Mouse (Mus musculus): ENCODE data around the gene Cdca7l. TPM values are rescaled to one million over a fixed set of nuclear protein-coding genes. Genes with fewer than 3 reads are reported as not detected.

The Cdca7l gene
- polyA plus RNA-seq, 1 experiment from 2014 or later: 7.9 TPM

- Histone ChIP-seq H3K4me3 (replicated peaks; ENCODE audit: low read depth, low read length) (no peak overlapping the region), H3K36me3 (ENCODE audit: control insufficient read depth, insufficient read depth, low read length) (no peaks in the 10 kb centered on the region), H3K4me2 (ENCODE audit: low read length) (peak overlapping the region; percentile 31), H3K9me3 (ENCODE audit: control insufficient read depth, low read length) (no peaks in the 10 kb centered on the region), H3K4me1 (ENCODE audit: control insufficient read depth, insufficient read depth, low read length) (peaks cover 42% of the 10 kb centered on the region), H3K27me3 (ENCODE audit: control insufficient read depth, insufficient read depth, low read length) (peaks cover 12% of the 10 kb centered on the region; the same call in 1 of the 2 replicates), H3K9ac (replicated peaks; ENCODE audit: low read length) (no peak overlapping the region), H3K27ac (replicated peaks; ENCODE audit: low read depth, low read length) (no peak overlapping the region)
- ATAC-seq (ENCODE audit: low FRiP score, low TSS enrichment) (no peak), DNase-seq (no peak)
- WGBS: 78% methylated on average over 4 of the region's 4 CpGs
Measured at GRCm38 (mm10) chr12:117805576-117805975, 1.5 kb downstream of the Cdca7l start.

DNA sequence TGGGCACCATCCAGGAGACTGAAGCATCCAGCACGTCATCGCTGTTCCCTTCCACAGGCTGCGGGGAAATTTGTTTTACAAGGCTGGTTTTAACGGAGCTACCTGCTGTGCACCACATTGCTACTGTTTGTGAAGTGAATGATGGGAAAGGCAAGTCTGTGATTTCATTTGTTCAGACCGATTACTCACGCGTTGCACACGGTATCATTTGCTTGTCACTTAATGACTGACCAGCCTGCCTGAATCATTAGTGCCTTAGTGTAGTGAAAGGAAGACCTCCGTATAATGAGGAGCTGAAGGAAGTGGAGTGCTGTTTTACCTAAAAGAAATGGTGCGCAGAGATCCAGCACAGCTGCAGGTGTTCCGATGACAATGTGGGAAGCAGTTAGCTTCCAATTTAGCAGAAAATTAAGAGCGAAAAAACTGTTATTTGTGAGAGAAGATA is 1.9 kb downstream of the Cdca7l start:
- H3K27me3 ChIP-seq (ENCODE audit: control insufficient read depth, insufficient read depth, low read length): peaks cover 12% of the 10 kb centered on the region; the same call in 1 of the 2 replicates
- no peaks in the 10 kb centered on the region for H3K9me3 ChIP-seq (ENCODE audit: control insufficient read depth, low read length)
- H3K4me3 ChIP-seq (replicated peaks; ENCODE audit: low read depth, low read length): no peak overlapping the region
- WGBS: 35% methylated on average over 12 of the region's 12 CpGs
- no peak for ATAC-seq (ENCODE audit: low FRiP score, low TSS enrichment)
- no peak overlapping the region for H3K9ac ChIP-seq (replicated peaks; ENCODE audit: low read length)
- peak; percentile 49 for DNase-seq
- no peaks in the 10 kb centered on the region for H3K36me3 ChIP-seq (ENCODE audit: control insufficient read depth, insufficient read depth, low read length)
- peaks cover 42% of the 10 kb centered on the region for H3K4me1 ChIP-seq (ENCODE audit: control insufficient read depth, insufficient read depth, low read length)
- H3K4me2 ChIP-seq (ENCODE audit: low read length): peak overlapping the region; percentile 31
- H3K27ac ChIP-seq (replicated peaks; ENCODE audit: low read depth, low read length): no peak overlapping the region

GRCm38 (mm10) chr12:117806470-117806869 is 2.4 kb downstream of the Cdca7l start:
- H3K9me3 ChIP-seq (ENCODE audit: control insufficient read depth, low read length): no peaks in the 10 kb centered on the region
- H3K27me3 ChIP-seq (ENCODE audit: control insufficient read depth, insufficient read depth, low read length): peaks cover 12% of the 10 kb centered on the region; the same call in 1 of the 2 replicates
- no peak for ATAC-seq (ENCODE audit: low FRiP score, low TSS enrichment)
- no peak for DNase-seq
- peaks cover 42% of the 10 kb centered on the region for H3K4me1 ChIP-seq (ENCODE audit: control insufficient read depth, insufficient read depth, low read length)
- H3K4me3 ChIP-seq (replicated peaks; ENCODE audit: low read depth, low read length): no peak overlapping the region
- H3K4me2 ChIP-seq (ENCODE audit: low read length): peak overlapping the region; percentile 31
- 43% methylated on average over 4 of the region's 4 CpGs for WGBS
- H3K36me3 ChIP-seq (ENCODE audit: control insufficient read depth, insufficient read depth, low read length): no peaks in the 10 kb centered on the region
- no peak overlapping the region for H3K9ac ChIP-seq (replicated peaks; ENCODE audit: low read length)
- no peak overlapping the region for H3K27ac ChIP-seq (replicated peaks; ENCODE audit: low read depth, low read length)

DNA sequence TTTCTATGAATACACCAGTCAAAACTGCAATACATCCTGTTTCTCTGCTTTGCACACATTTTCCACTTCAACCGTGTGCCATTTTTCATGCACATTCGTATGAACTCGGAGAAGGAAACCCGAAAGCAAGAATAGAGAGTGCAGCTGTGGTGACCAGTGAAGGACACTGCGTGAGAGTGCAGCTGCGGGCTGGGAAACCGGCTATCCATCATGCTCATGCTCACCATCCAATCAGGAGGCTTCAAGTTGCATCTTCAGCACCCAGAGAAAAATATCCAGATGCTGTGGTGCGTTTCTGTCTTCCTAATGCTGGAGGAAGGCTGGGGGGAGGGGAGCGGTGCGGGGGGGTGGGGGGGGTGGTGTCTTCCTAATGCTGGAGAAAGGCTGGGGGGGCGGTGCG is 3.5 kb downstream of the Cdca7l start:
- no peaks in the 10 kb centered on the region for H3K9me3 ChIP-seq (ENCODE audit: control insufficient read depth, low read length)
- no peaks in the 10 kb centered on the region for H3K36me3 ChIP-seq (ENCODE audit: control insufficient read depth, insufficient read depth, low read length)
- DNase-seq (peak; percentile 56), ATAC-seq (ENCODE audit: low FRiP score, low TSS enrichment) (no peak)
- H3K4me2 ChIP-seq (ENCODE audit: low read length): peak overlapping the region; percentile 54
- peaks cover 20% of the 10 kb centered on the region; the same call in 1 of the 2 replicates for H3K27me3 ChIP-seq (ENCODE audit: control insufficient read depth, insufficient read depth, low read length)
- WGBS: 23% methylated on average over 12 of the region's 12 CpGs
- H3K4me3 ChIP-seq (replicated peaks; ENCODE audit: low read depth, low read length): 0 out of 2 replicates have a peak overlapping the region, but pooled peaks have one; percentile 1
- peak overlapping the region; percentile 14; the same call in 1 of the 2 replicates for H3K27ac ChIP-seq (replicated peaks; ENCODE audit: low read depth, low read length)
- H3K4me1 ChIP-seq (ENCODE audit: control insufficient read depth, insufficient read depth, low read length): peaks cover 42% of the 10 kb centered on the region
- no peak overlapping the region for H3K9ac ChIP-seq (replicated peaks; ENCODE audit: low read length)

DNA sequence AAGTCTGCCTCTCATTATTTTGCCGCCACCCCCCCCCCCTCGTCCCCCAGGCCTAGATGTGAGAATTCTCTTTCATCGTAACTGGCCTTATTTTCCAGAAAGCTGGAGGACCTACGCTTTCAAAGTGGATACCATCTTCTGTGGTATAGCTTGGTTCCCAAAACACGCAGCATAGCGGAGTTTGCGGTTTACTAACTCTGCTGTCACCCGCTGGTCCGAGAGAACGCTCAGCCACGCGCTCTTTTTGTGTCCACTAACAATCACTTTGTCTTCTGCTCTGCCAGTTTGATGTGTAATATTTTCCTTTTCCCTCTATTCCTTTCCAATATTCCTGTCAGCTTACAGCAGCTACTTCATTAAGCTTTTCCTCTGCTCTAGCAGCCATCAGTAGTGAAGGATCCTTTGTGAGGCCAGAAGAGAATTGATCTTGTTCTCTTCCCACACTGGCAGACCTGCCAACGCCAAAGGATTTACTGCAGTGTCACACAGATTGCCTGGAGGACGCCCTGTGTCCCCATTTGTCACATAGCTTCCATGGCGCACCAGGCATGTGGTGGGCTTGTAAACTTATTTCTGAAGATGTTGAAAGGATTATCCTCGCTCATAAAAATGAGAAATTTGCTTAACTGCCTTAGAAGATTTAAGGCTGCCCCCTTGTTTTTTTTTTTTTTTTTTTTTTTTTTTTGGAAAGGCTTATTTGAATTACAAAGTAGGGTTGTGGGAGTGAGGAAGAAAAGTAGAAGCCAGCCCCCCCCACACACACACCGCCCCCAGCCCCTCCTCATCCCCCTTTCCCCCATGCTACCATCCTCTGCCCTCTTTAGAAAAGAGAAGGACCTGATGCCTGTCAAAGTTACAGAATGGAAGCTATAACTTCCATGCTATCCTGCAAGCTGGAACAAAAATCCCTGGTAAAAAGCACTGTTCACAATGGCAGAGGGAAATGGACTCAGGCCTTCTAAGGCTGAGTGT is 4.6 kb downstream of the Cdca7l start:
- peak overlapping the region; percentile 54 for H3K4me2 ChIP-seq (ENCODE audit: low read length)
- no peaks in the 10 kb centered on the region for H3K36me3 ChIP-seq (ENCODE audit: control insufficient read depth, insufficient read depth, low read length)
- no peaks in the 10 kb centered on the region for H3K9me3 ChIP-seq (ENCODE audit: control insufficient read depth, low read length)
- H3K9ac ChIP-seq (replicated peaks; ENCODE audit: low read length): peak overlapping the region; percentile 23; the same call in 1 of the 2 replicates
- H3K4me3 ChIP-seq (replicated peaks; ENCODE audit: low read depth, low read length): peak overlapping the region; percentile 14
- DNase-seq: peak; percentile 74
- peaks cover 42% of the 10 kb centered on the region for H3K4me1 ChIP-seq (ENCODE audit: control insufficient read depth, insufficient read depth, low read length)
- peak overlapping the region; percentile 66 for H3K27ac ChIP-seq (replicated peaks; ENCODE audit: low read depth, low read length)
- 12% methylated on average over 17 of the region's 17 CpGs for WGBS
- peak; percentile 77 for ATAC-seq (ENCODE audit: low FRiP score, low TSS enrichment)
- peaks cover 20% of the 10 kb centered on the region; the same call in 1 of the 2 replicates for H3K27me3 ChIP-seq (ENCODE audit: control insufficient read depth, insufficient read depth, low read length)

GRCm38 (mm10) chr12:117809327-117810017 is 5.4 kb downstream of the Cdca7l start:
- Histone ChIP-seq H3K4me3 (replicated peaks; ENCODE audit: low read depth, low read length) (no peak overlapping the region), H3K9ac (replicated peaks; ENCODE audit: low read length) (no peak overlapping the region), H3K9me3 (ENCODE audit: control insufficient read depth, low read length) (no peaks in the 10 kb centered on the region), H3K4me2 (ENCODE audit: low read length) (peak overlapping the region; percentile 28), H3K27ac (replicated peaks; ENCODE audit: low read depth, low read length) (peak overlapping the region; percentile 55), H3K36me3 (ENCODE audit: control insufficient read depth, insufficient read depth, low read length) (no peaks in the 10 kb centered on the region), H3K4me1 (ENCODE audit: control insufficient read depth, insufficient read depth, low read length) (peaks cover 42% of the 10 kb centered on the region), H3K27me3 (ENCODE audit: control insufficient read depth, insufficient read depth, low read length) (peaks cover 20% of the 10 kb centered on the region; the same call in 1 of the 2 replicates)
- WGBS: 19% methylated on average over 10 of the region's 10 CpGs
- DNase-seq (peak; percentile 63), ATAC-seq (ENCODE audit: low FRiP score, low TSS enrichment) (peak; percentile 36)

DNA sequence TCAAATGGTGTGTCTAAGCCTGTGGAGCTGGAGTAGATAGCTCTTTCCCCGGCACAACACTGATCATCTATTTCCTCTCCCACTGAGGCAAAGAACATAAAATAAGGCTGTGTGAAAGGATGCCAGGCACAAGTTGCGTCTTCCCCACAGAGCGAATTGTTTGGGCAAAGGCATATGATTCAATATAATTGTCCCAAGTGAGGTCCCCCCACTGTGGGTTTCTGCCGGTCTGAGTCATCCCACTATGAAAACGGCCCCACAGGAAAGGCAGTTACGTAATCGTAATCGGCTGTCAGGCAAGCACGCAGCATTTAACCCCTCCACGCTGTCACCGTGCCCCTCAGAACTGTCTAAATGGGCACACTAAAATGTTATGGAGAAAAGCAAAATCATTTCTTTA is 6.0 kb downstream of the Cdca7l start:
- H3K4me1 ChIP-seq (ENCODE audit: control insufficient read depth, insufficient read depth, low read length): peaks cover 42% of the 10 kb centered on the region
- peak overlapping the region; percentile 55; the same call in 1 of the 2 replicates for H3K27ac ChIP-seq (replicated peaks; ENCODE audit: low read depth, low read length)
- DNase-seq (peak; percentile 31), ATAC-seq (ENCODE audit: low FRiP score, low TSS enrichment) (no peak)
- peaks cover 20% of the 10 kb centered on the region; the same call in 1 of the 2 replicates for H3K27me3 ChIP-seq (ENCODE audit: control insufficient read depth, insufficient read depth, low read length)
- no peak overlapping the region for H3K4me3 ChIP-seq (replicated peaks; ENCODE audit: low read depth, low read length)
- no peaks in the 10 kb centered on the region for H3K36me3 ChIP-seq (ENCODE audit: control insufficient read depth, insufficient read depth, low read length)
- H3K9ac ChIP-seq (replicated peaks; ENCODE audit: low read length): no peak overlapping the region
- H3K9me3 ChIP-seq (ENCODE audit: control insufficient read depth, low read length): no peaks in the 10 kb centered on the region
- WGBS: 21% methylated on average over 11 of the region's 11 CpGs
- H3K4me2 ChIP-seq (ENCODE audit: low read length): peak overlapping the region; percentile 28

DNA sequence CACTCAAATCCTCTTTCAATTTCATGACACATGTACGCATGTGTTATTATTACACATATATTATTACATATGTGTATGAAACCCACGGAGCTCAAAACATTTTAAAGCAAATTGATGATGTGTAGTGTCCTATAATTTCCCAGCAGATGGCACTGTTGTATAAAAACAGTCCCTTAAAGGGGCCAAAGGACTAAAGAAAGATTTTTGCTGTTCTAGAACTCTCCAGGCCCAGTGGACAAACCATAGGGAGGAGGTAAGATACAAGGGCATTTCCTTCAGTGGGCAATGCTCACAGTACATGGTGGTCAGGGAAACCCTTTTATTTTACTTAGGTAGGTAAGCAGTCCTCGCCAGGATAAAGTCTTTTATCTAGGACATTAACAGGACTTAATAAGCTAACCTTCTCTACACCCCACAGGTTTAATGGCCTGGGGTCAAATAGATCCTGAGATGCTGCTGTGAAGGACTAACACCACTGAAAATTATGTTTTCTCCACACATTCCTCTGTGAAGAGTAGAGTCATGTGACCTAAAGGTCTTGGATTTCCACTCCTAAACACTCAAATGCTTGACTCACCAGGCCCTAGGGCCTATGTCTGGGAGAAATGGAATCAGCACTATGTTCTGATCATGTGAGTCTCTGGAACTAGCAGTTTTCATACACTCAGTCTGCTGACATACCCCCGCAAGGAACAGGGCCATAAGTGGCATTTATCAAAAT is 16.2 kb downstream of the Cdca7l start:
- Histone ChIP-seq H3K4me2 (ENCODE audit: low read length) (no peak overlapping the region), H3K4me1 (ENCODE audit: control insufficient read depth, insufficient read depth, low read length) (no peaks in the 10 kb centered on the region), H3K36me3 (ENCODE audit: control insufficient read depth, insufficient read depth, low read length) (no peaks in the 10 kb centered on the region), H3K27me3 (ENCODE audit: control insufficient read depth, insufficient read depth, low read length) (peaks cover 14% of the 10 kb centered on the region; the same call in 1 of the 2 replicates), H3K9ac (replicated peaks; ENCODE audit: low read length) (no peak overlapping the region), H3K4me3 (replicated peaks; ENCODE audit: low read depth, low read length) (no peak overlapping the region), H3K9me3 (ENCODE audit: control insufficient read depth, low read length) (no peaks in the 10 kb centered on the region), H3K27ac (replicated peaks; ENCODE audit: low read depth, low read length) (no peak overlapping the region)
- ATAC-seq (ENCODE audit: low FRiP score, low TSS enrichment): peak; percentile 40; the same call in 1 of the 2 replicates
- WGBS: 51% methylated on average over 4 of the region's 4 CpGs
- DNase-seq: peak; percentile 84
